Mouse (Mus musculus) MEL (cell line): ENCODE measurements around the gene Akr1e1. TPM values are rescaled to one million over a fixed set of nuclear protein-coding genes. Genes with fewer than 3 reads are reported as not detected.

Experiments
- DNase-seq: peaks from one replicate; pipeline ENCODE4 v3.0.0; 2011; ENCODE audit warnings: low read depth, low spot score
- H3K27ac ChIP-seq: 2 replicates; pipeline ENCODE4 v1.5.1; 2012; ENCODE audit warnings: low read depth, mild to moderate bottlenecking, control low read depth, low read length, moderate library complexity; ENCODE audit not compliant: control insufficient read depth
- H3K27me3 ChIP-seq, 2 experiments: fragments of 150-350 bp in 1 of 2; sonication (generic) in 1 of 2; 2 replicates each; pipeline ENCODE4 v1.6.1; 2012; ENCODE audit warnings: low read length in 2 of 2, mild to moderate bottlenecking in 2 of 2, improper control_type of control experiment in 1 of 2, moderate library complexity in 1 of 2; ENCODE audit not compliant: insufficient read depth in 2 of 2, control insufficient read depth in 1 of 2
- H3K36me3 ChIP-seq, 2 experiments: 2 replicates each; pipeline ENCODE4 v1.6.1; 2012 to 2014; ENCODE audit warnings: low read length in 2 of 2, improper control_type of control experiment in 1 of 2, inconsistent platforms in 1 of 2, mild to moderate bottlenecking in 1 of 2; ENCODE audit not compliant: insufficient read depth in 2 of 2, control insufficient read depth in 1 of 2
- H3K4me1 ChIP-seq, 2 experiments: fragments of 150-350 bp in 1 of 2; sonication (generic) in 1 of 2; 2 replicates each; pipeline ENCODE4 v1.6.1; 2012; ENCODE audit warnings: low read length in 2 of 2, improper control_type of control experiment in 1 of 2, mild to moderate bottlenecking in 1 of 2; ENCODE audit not compliant: insufficient read depth in 2 of 2, control insufficient read depth in 1 of 2
- H3K4me3 ChIP-seq, 2 experiments: fragments of 150-350 bp in 1 of 2; sonication (generic) in 1 of 2; 2 replicates each; pipeline ENCODE4 v1.5.1; 2012; ENCODE audit warnings: low read depth in 2 of 2, low read length in 2 of 2, mild to moderate bottlenecking in 2 of 2, moderate library complexity in 2 of 2, control low read depth in 1 of 2, improper control_type of control experiment in 1 of 2; ENCODE audit not compliant: control insufficient read depth in 1 of 2, insufficient read depth in 1 of 2
- H3K79me2 ChIP-seq: 2 replicates; pipeline ENCODE4 v1.6.1; 2012; ENCODE audit warnings: mild to moderate bottlenecking, low read length, moderate library complexity; ENCODE audit not compliant: control insufficient read depth, poor library complexity, insufficient read depth
- H3K9ac ChIP-seq: 2 replicates; pipeline ENCODE4 v1.6.1; 2012; ENCODE audit warnings: low read depth, mild to moderate bottlenecking, control low read depth, low read length, moderate library complexity; ENCODE audit not compliant: control insufficient read depth, poor library complexity, severe bottlenecking
- H3K9me3 ChIP-seq: fragments of 150-350 bp; sonication (generic); replicated peaks from 2 replicates; pipeline ENCODE4 v1.6.1; 2012; ENCODE audit warnings: mild to moderate bottlenecking, low read length, improper control_type of control experiment, moderate library complexity; ENCODE audit not compliant: insufficient read depth
- CHD2 ChIP-seq: IDR thresholded peaks from 2 replicates; pipeline ENCODE4 v1.6.1; 2011; ENCODE audit warnings: low read length, improper control_type of control experiment
- E2F4 ChIP-seq: IDR thresholded peaks from 2 replicates; pipeline ENCODE4 v1.6.1; 2011; ENCODE audit warnings: low read depth, low read length, improper control_type of control experiment, borderline replicate concordance
- ELF1 ChIP-seq: IDR thresholded peaks from 2 replicates; pipeline ENCODE4 v1.6.1; 2014; ENCODE audit warnings: low read depth, mild to moderate bottlenecking, inconsistent platforms, low read length, improper control_type of control experiment, moderate library complexity
- ETS1 ChIP-seq: IDR thresholded peaks from 2 replicates; pipeline ENCODE4 v1.6.1; 2012; ENCODE audit warnings: low read depth, mild to moderate bottlenecking, inconsistent platforms, low read length, improper control_type of control experiment, moderate library complexity
- GABPA ChIP-seq: IDR thresholded peaks from 2 replicates; pipeline ENCODE4 v1.6.1; 2012; ENCODE audit warnings: low read depth, mild to moderate bottlenecking, inconsistent platforms, low read length, improper control_type of control experiment, moderate library complexity
- HCFC1 ChIP-seq: IDR thresholded peaks from 2 replicates; pipeline ENCODE4 v1.6.1; 2012; ENCODE audit warnings: low read depth, mild to moderate bottlenecking, inconsistent platforms, low read length, improper control_type of control experiment, moderate library complexity
- KAT2A ChIP-seq: conservative IDR thresholded peaks from 2 replicates; pipeline ENCODE4 v1.6.1; 2012; ENCODE audit warnings: low read depth, low read length, improper control_type of control experiment, inconsistent platforms
- MAFK ChIP-seq: IDR thresholded peaks from 2 replicates; pipeline ENCODE4 v1.6.1; 2011; ENCODE audit warnings: low read depth, mild to moderate bottlenecking, low read length, improper control_type of control experiment, borderline replicate concordance
- MAX ChIP-seq: IDR thresholded peaks from 2 replicates; pipeline ENCODE4 v1.6.1; 2011; ENCODE audit warnings: low read length, improper control_type of control experiment
- MAZ ChIP-seq: IDR thresholded peaks from 2 replicates; pipeline ENCODE4 v1.6.1; 2012; ENCODE audit warnings: low read depth, mild to moderate bottlenecking, inconsistent platforms, low read length, improper control_type of control experiment
- MEF2A ChIP-seq: IDR thresholded peaks from 2 replicates; pipeline ENCODE4 v1.6.1; 2014; ENCODE audit warnings: low read depth, mild to moderate bottlenecking, inconsistent platforms, low read length, improper control_type of control experiment; ENCODE audit not compliant: poor library complexity, insufficient replicate concordance, severe bottlenecking; ENCODE audit errors: extremely low read depth
- MXI1 ChIP-seq: IDR thresholded peaks from 2 replicates; pipeline ENCODE4 v1.6.1; 2011; ENCODE audit warnings: mild to moderate bottlenecking, low read depth, low read length, improper control_type of control experiment
- NELFE ChIP-seq: IDR thresholded peaks from 2 replicates; pipeline ENCODE4 v1.6.1; 2011; ENCODE audit warnings: low read depth, low read length, improper control_type of control experiment
- NRF1 ChIP-seq: IDR thresholded peaks from 2 replicates; pipeline ENCODE4 v1.6.1; 2014; ENCODE audit warnings: low read depth, mild to moderate bottlenecking, inconsistent platforms, low read length, improper control_type of control experiment, moderate library complexity; ENCODE audit not compliant: poor library complexity, insufficient read depth, severe bottlenecking
- POLR2A ChIP-seq, 2 experiments: IDR thresholded peaks; 2 replicates each; pipeline ENCODE4 v1.6.1; 2011 to 2012; ENCODE audit warnings: low read length in 2 of 2, mild to moderate bottlenecking in 2 of 2, control low read depth in 1 of 2, improper control_type of control experiment in 1 of 2, low read depth in 1 of 2, moderate library complexity in 1 of 2; ENCODE audit not compliant: control insufficient read depth in 1 of 2, insufficient read depth in 1 of 2, poor library complexity in 1 of 2
- POLR2AphosphoS2 ChIP-seq: IDR thresholded peaks from 2 replicates; pipeline ENCODE4 v1.6.1; 2011; ENCODE audit warnings: low read length, improper control_type of control experiment
- RAD21 ChIP-seq: IDR thresholded peaks from 2 replicates; pipeline ENCODE4 v1.6.1; 2011; ENCODE audit warnings: mild to moderate bottlenecking, low read depth, low read length, improper control_type of control experiment
- RCOR1 ChIP-seq: IDR thresholded peaks from 2 replicates; pipeline ENCODE4 v1.6.1; 2012; ENCODE audit warnings: low read depth, mild to moderate bottlenecking, inconsistent platforms, low read length, improper control_type of control experiment
- SIN3A ChIP-seq: IDR thresholded peaks from 2 replicates; pipeline ENCODE4 v1.6.1; 2012; ENCODE audit warnings: low read length, improper control_type of control experiment, inconsistent platforms
- SMC3 ChIP-seq: IDR thresholded peaks from 2 replicates; pipeline ENCODE4 v1.6.1; 2011; ENCODE audit warnings: low read depth, low read length, improper control_type of control experiment
- TAL1 ChIP-seq: IDR thresholded peaks from 2 replicates; pipeline ENCODE4 v1.6.1; 2012; ENCODE audit warnings: mild to moderate bottlenecking, inconsistent platforms, low read length, moderate library complexity, mixed read lengths
- TCF12 ChIP-seq: IDR thresholded peaks from 2 replicates; pipeline ENCODE4 v1.6.1; 2014; ENCODE audit warnings: low read depth, mild to moderate bottlenecking, inconsistent platforms, low read length, improper control_type of control experiment, moderate library complexity
- ZNF384 ChIP-seq: IDR thresholded peaks from 2 replicates; pipeline ENCODE4 v1.6.1; 2012; ENCODE audit warnings: low read depth, mild to moderate bottlenecking, inconsistent platforms, low read length, improper control_type of control experiment
- polyA plus RNA-seq, 2 experiments: library from polyadenylated mRNA; stranded (reverse) in 1 of 2; unstranded in 1 of 2; fragments of >175 nt in 1 of 2; fragments of >200 nt in 1 of 2; gene quantifications; 2 replicates each; pipeline versions ENCODE4 v1.2.1 to v1.2.4; 2012; ENCODE audit warnings: low replicate concordance in 2 of 2, low read depth in 1 of 2; ENCODE audit not compliant: insufficient read length in 2 of 2, insufficient read depth in 1 of 2, missing spikeins in 1 of 2
- total RNA-seq: library from RNA; depleted of rRNA; stranded (reverse); fragments of 300-350 nt; gene quantifications from 2 replicates; pipeline ENCODE4 v1.2.3, GENCODE M21; 2012

The Akr1e1 gene
- total and polyA plus RNA-seq, 3 experiments: 13.8 to 16.2 TPM; not detected in 1

- TF ChIP-seq GABPA (no peak), TAL1 (no peak), KAT2A (no peak), RAD21 (peak; percentile 93), POLR2AphosphoS2 (no peak), CHD2 (no peak), MAFK (no peak), MXI1 (no peak), E2F4 (no peak), ZNF384 (no peak), NELFE (no peak), SIN3A (no peak), MAX (no peak), MEF2A (no peak), NRF1 (no peak), RCOR1 (no peak), SMC3 (peak; percentile 84), HCFC1 (no peak), MAZ (no peak), ETS1 (no peak), POLR2A (IDR thresholded peaks at IDR 0.05; ENCODE audit: control insufficient read depth in 1 of 2, insufficient read depth in 1 of 2, low read depth in 1 of 2, low read length in 2 of 2, poor library complexity in 1 of 2) (no peak), TCF12 (no peak)
Measured at GRCm38 (mm10) chr13:4610902-4611301, 1.9 kb upstream of the Akr1e1 start (continued).

- peak overlapping the region; percentile 84 to 89 for H3K4me3 ChIP-seq
- H3K79me2 ChIP-seq: no peaks in the 10 kb centered on the region
- no peaks in the 10 kb centered on the region for H3K27me3 ChIP-seq
- H3K36me3 ChIP-seq: peaks cover 0 to 2% of the 10 kb centered on the region in 2 experiments; a peak in 1 of 4 replicates
- peak; percentile 58 for DNase-seq
- 0 out of 2 replicates have a peak, but pooled peaks have one; percentile 10 for TF ChIP-seq HCFC1
- TF ChIP-seq ELF1: no peak
- peak overlapping the region; percentile 76 for H3K9ac ChIP-seq
- H3K27ac ChIP-seq: 0 out of 2 replicates have a peak overlapping the region, but pooled peaks have one; percentile 22
- H3K4me1 ChIP-seq: peaks cover 0 to 4% of the 10 kb centered on the region in 2 experiments; a peak in 1 of 4 replicates
- H3K9me3 ChIP-seq: no peaks in the 10 kb centered on the region
Measured at GRCm38 (mm10) chr13:4608530-4608929, 444 bp downstream of the Akr1e1 start.
